In genomic region chr2:178929033-178929432, GRCm38 (mm10) we compare ENCODE assay signal across 20 mouse cellular contexts.
DNase-seq lines count a peak whose midpoint lies in the region; ATAC-seq and TF ChIP-seq lines count a peak whose summit lies in the region.
"Had no signal": no experiment of that assay in that cellular context is flagged by ENCODE, and none has a peak within 500 bp of the region (broad histone marks: within the 10 kb centered on the region; RNA-seq: fewer than 3 reads in every experiment).

No protein-coding gene starts in this region.

- no peak overlapping the region for H3K4me3 ChIP-seq in kidney, postnatal 0 days (replicated peaks; ENCODE audit: low read depth, low read length)
- H3K4me3 ChIP-seq: heart, embryonic 13.5 days; liver, embryonic 12.5 days; stomach, embryonic 15.5 days had no signal

- no peak for ATAC-seq in kidney, postnatal 0 days (replicated peaks; ENCODE audit: low FRiP score, low read depth)
- ATAC-seq in megakaryocyte-erythroid progenitor cell, adult 5-6 weeks (replicated peaks; ENCODE audit: low FRiP score, low TSS enrichment, poor library complexity, severe bottlenecking) = no peak
- ATAC-seq: forebrain, postnatal 0 days; liver, embryonic 12.5 days; lung, postnatal 0 days; midbrain, embryonic 16.5 days; Patski had no signal

- no peaks in the 10 kb centered on the region for H3K9me3 ChIP-seq in kidney, postnatal 0 days (replicated peaks; ENCODE audit: low read length)
- H3K9me3 ChIP-seq: heart, embryonic 13.5 days; liver, embryonic 12.5 days; stomach, embryonic 15.5 days had no signal

- H3K9ac ChIP-seq in kidney, postnatal 0 days (ENCODE audit: low read depth, low read length) = no peak overlapping the region
- H3K9ac ChIP-seq: forebrain, postnatal 0 days; heart, embryonic 13.5 days; liver, embryonic 12.5 days; stomach, embryonic 15.5 days had no signal

- no peaks in the 10 kb centered on the region for H3K36me3 ChIP-seq in kidney, postnatal 0 days (ENCODE audit: insufficient read depth, low read length)
- H3K36me3 ChIP-seq: heart, embryonic 13.5 days; liver, embryonic 12.5 days; stomach, embryonic 15.5 days had no signal

- no peaks in the 10 kb centered on the region; the same call in 1 of the 2 replicates for H3K4me1 ChIP-seq in kidney, postnatal 0 days (replicated peaks; ENCODE audit: insufficient read depth, low read length)
- H3K4me1 ChIP-seq: heart, embryonic 13.5 days; liver, embryonic 12.5 days; stomach, embryonic 15.5 days had no signal

- intact Hi-C loops in left cerebral cortex, postnatal 36 days (cut with DNase I) = no loop called here
- intact Hi-C loops in heart, postnatal 25 days (cut with DNase I) = no loop called here

- H3K4me2 ChIP-seq in kidney, postnatal 0 days (ENCODE audit: low read length) = no peak overlapping the region
- H3K4me2 ChIP-seq: heart, embryonic 13.5 days; liver, embryonic 12.5 days; stomach, embryonic 15.5 days had no signal

- no peak for TF ChIP-seq CTCF in kidney, postnatal 0 days (IDR thresholded peaks at IDR 0.05; ENCODE audit: low read depth)

- 35% methylated on average over 6 of the region's 6 CpGs for WGBS in kidney, postnatal 0 days

- DNase-seq in kidney, postnatal 0 days (ENCODE audit: low spot score) = peak; percentile 17
- no peak for DNase-seq in kidney, postnatal 36 days
- DNase-seq in Muller cell, postnatal 12 days (ENCODE audit: inconsistent ontology term) = peak; percentile 24
- peak; percentile 16 to 37 for DNase-seq in frontal cortex, postnatal 25 days (ENCODE audit: low spot score in 2 of 2)
- peak; percentile 39 to 55 for DNase-seq in left cerebral cortex, postnatal 36 days (ENCODE audit: low spot score in 2 of 2)
- no peak for DNase-seq in heart, postnatal 25 days (ENCODE audit: low spot score)
- no peak for DNase-seq in lung, adult 18-20 months
- DNase-seq: cerebellum, adult 18-20 months; forebrain, postnatal 0 days; kidney, postnatal 25 days; layer of hippocampus, postnatal 36 days; spleen, adult 18-20 months; thymus, postnatal 36 days had no signal

- H3K27ac ChIP-seq in kidney, postnatal 0 days = no peak overlapping the region
- H3K27ac ChIP-seq: heart, embryonic 13.5 days; liver, embryonic 12.5 days; stomach, embryonic 15.5 days had no signal

- H3K27me3 ChIP-seq in kidney, postnatal 0 days (ENCODE audit: insufficient read depth, low read length) = no peaks in the 10 kb centered on the region
- H3K27me3 ChIP-seq: heart, embryonic 13.5 days; liver, embryonic 12.5 days; Patski; stomach, embryonic 15.5 days had no signal

Comparison
In these comparisons a context has a peak if more than half of its experiments do, and no peak if none do; other contexts are left out.
1. DNase-seq: peak in kidney, postnatal 0 days (single experiment), Muller cell, postnatal 12 days (single experiment), frontal cortex, postnatal 25 days (2 of 2) and left cerebral cortex, postnatal 36 days (2 of 2); none in kidney, postnatal 36 days (0 of 2), heart, postnatal 25 days (single experiment) and lung, adult 18-20 months (0 of 2).